Mouse (Mus musculus) heart, adult 2 months (tissue): ENCODE results near the gene Sptssb. TPM values are rescaled to one million over a fixed set of nuclear protein-coding genes. Genes with fewer than 3 reads are reported as not detected.

Source experiments
- DNase-seq, 2 experiments: peaks; one replicate each; pipeline ENCODE4 v3.0.0; 2021
- H3K27ac ChIP-seq: fragments of 200-600 bp; 2 replicates; pipeline ENCODE4 v1.8.1; 2022
- H3K27me3 ChIP-seq: fragments of 200-500 bp; 2 replicates; pipeline ENCODE4 v1.6.1; 2012; ENCODE audit warnings: mild to moderate bottlenecking, low read length, inconsistent platforms, mixed read lengths; ENCODE audit not compliant: control insufficient read depth, insufficient read depth
- H3K36me3 ChIP-seq: fragments of 200-500 bp; 2 replicates; pipeline ENCODE4 v1.6.1; 2012; ENCODE audit warnings: low read length, inconsistent platforms; ENCODE audit not compliant: control insufficient read depth, insufficient read depth
- H3K4me1 ChIP-seq: fragments of 200-500 bp; 2 replicates; pipeline ENCODE4 v1.6.1; 2011; ENCODE audit warnings: low read length; ENCODE audit not compliant: control insufficient read depth, insufficient read depth
- H3K4me3 ChIP-seq: fragments of 200-600 bp; 2 replicates; pipeline ENCODE4 v1.8.1; 2022
- H3K79me2 ChIP-seq: fragments of 200-500 bp; replicated peaks from 2 replicates; pipeline ENCODE4 v1.6.1; 2012; ENCODE audit warnings: mild to moderate bottlenecking, inconsistent platforms, low read length, moderate library complexity, mixed read lengths; ENCODE audit not compliant: control insufficient read depth, insufficient read depth
- H3K9ac ChIP-seq: fragments of 200-500 bp; 2 replicates; pipeline ENCODE4 v1.6.1; 2012; ENCODE audit warnings: low read depth, mild to moderate bottlenecking, control low read depth, inconsistent platforms, low read length, mixed read lengths
- CTCF ChIP-seq: fragments of 200-600 bp; IDR thresholded peaks from 2 replicates; pipeline ENCODE4 v1.8.1; 2022; ENCODE audit warnings: antibody characterized with exemption, mild to moderate bottlenecking, moderate library complexity
- EP300 ChIP-seq: fragments of 200-500 bp; IDR thresholded peaks from 2 replicates; pipeline ENCODE4 v1.6.1; 2011; ENCODE audit warnings: low read depth, low read length, control low read depth; ENCODE audit not compliant: insufficient read depth
- POLR2A ChIP-seq: fragments of 200-500 bp; IDR thresholded peaks from 2 replicates; pipeline ENCODE4 v1.6.1; 2011; ENCODE audit warnings: mild to moderate bottlenecking, low read depth, low read length, control low read depth; ENCODE audit not compliant: insufficient read depth
- WGBS: fragments of 180-500 bp; shearing (Covaris S2); methylation state at CpG from one replicate; pipeline ENCODE4 v1.1.7; 2018; 5-methylcytosine and 5-hydroxymethylcytosine counted together
- intact Hi-C: fragments of 180-260 bp; cut with DNase I; formaldehyde crosslinking; loops from one replicate; pipeline ENCODE4 v1.15.1; 2025
- polyA plus RNA-seq: library from polyadenylated mRNA; depleted of rRNA; stranded (reverse); fragments of >200 nt; gene quantifications from 2 replicates; pipeline ENCODE4 v1.2.3, GENCODE M21; 2012
- total RNA-seq, 2 experiments: library from RNA; stranded (reverse); gene quantifications; 2 replicates each; pipeline ENCODE4 v1.2.3; 2021

The Sptssb gene
- total and polyA plus RNA-seq, 3 experiments: not detected

DNA sequence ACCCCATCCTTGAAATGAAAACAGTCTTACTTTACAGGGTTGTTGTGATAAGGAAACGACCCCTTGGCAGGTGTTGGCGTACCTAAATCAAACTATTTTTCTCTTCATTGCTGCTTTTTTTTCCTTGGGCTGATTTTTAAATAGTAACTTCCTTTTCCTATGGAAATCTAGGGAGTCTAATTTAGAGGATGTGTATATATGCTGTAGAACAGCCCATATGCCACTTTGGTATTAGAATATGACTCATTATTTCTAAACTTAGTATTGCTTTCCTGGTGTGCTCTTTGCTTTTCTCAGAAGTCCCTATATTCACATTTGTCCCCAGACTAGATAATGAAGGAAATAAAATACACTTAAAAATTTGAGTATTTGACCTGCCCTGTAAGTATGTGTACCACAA lies 17.8 kb upstream of the Sptssb start:
- no peak for DNase-seq
- Histone ChIP-seq H3K36me3 (no peaks in the 10 kb centered on the region), H3K4me3 (no peak overlapping the region), H3K4me1 (no peaks in the 10 kb centered on the region), H3K27ac (no peak overlapping the region), H3K9ac (no peak overlapping the region), H3K79me2 (no peaks in the 10 kb centered on the region), H3K27me3 (no peaks in the 10 kb centered on the region)
- no peak for TF ChIP-seq POLR2A
- no peak for TF ChIP-seq CTCF
- no peak for TF ChIP-seq EP300
- intact Hi-C loops: no loop called here
- 56% methylated on average over 2 of the region's 2 CpGs for WGBS

DNA sequence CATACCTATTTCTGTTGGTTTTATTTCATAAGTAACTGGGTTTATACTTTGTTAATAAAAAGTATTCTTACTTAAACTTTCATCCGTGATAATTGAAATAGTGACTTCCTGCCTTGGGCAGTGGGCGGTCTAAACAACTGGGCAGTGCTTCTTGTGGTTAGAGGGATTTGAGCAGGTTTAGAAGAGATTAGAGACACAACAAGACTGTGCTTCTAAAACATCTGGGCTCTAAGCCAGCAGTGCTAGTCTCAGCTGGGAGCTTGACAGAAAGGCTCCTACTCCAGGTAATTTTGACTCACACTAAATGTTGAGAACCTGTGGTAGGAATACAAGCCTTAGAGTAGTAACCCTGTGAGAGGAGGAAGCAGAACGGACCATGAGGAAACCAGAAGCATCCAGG lies 15.0 kb upstream of the Sptssb start:
- DNase-seq: no peak
- 65% methylated on average over 3 of the region's 3 CpGs for WGBS
- no peak overlapping the region for H3K27ac ChIP-seq
- H3K4me1 ChIP-seq: no peaks in the 10 kb centered on the region
- intact Hi-C loops: no loop called here
- H3K79me2 ChIP-seq: no peaks in the 10 kb centered on the region
- no peak overlapping the region for H3K4me3 ChIP-seq
- no peaks in the 10 kb centered on the region for H3K27me3 ChIP-seq
- H3K9ac ChIP-seq: no peak overlapping the region
- no peaks in the 10 kb centered on the region for H3K36me3 ChIP-seq
- TF ChIP-seq POLR2A: no peak
- no peak for TF ChIP-seq CTCF
- TF ChIP-seq EP300: no peak

DNA sequence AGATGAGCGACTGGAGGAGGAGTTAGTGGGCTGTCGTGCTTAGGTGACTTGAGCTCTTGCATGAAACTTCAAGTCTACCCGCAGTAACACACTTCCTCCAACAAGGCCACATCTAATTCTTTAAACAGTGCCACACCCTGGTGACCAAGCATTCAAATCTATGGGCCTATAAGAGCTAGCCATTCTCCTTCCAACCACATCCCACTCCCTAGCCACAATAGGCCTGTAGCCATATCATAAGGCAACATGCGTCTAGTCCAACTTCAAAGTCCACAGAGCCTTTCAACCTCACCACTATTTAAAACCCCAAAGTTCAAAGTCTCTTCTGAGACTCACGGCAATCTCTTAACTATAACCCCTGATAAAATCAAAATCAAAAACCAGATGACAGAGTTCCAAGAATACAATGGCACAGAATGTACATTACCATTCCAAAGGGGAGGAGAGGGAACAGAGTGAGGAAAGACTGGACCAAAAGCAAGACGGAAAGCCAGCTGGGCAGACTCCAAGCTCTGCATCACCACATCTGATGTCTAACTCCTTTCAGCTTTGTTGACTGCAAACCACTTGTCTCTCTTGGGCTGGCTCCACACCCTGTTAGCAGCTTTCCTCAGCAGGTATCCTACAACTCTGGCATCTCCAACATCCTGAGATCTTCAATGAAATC lies 13.1 kb upstream of the Sptssb start:
- TF ChIP-seq EP300 (no peak), CTCF (no peak), POLR2A (no peak)
- Histone ChIP-seq H3K27ac (no peak overlapping the region), H3K79me2 (no peaks in the 10 kb centered on the region), H3K4me3 (no peak overlapping the region), H3K36me3 (no peaks in the 10 kb centered on the region), H3K9ac (no peak overlapping the region), H3K4me1 (no peaks in the 10 kb centered on the region), H3K27me3 (no peaks in the 10 kb centered on the region)
- 68% methylated on average over 6 of the region's 6 CpGs for WGBS
- no peak for DNase-seq
- intact Hi-C loops: no loop called here

DNA sequence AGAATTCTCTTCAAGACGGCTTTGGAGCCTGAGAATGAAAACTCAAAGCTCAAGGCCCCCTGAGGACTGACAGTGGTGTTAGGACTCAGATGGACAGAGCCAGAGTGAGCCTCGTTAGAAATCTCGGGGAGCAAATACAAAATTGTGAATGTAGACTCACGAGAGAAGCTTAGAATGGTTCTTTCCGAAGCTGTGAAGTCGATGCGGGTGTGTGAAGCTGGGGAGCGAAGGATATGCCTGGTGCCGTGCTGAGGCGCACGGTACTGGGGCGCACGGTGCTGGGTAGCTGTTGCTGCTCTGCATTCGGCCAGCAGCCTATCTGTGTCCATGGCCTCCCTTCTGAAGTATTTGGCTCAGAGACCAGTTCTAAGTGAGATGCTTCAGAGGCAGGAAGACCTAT lies 11.4 kb upstream of the Sptssb start:
- no peaks in the 10 kb centered on the region for H3K4me1 ChIP-seq
- H3K27ac ChIP-seq: no peak overlapping the region
- DNase-seq: no peak
- no peak for TF ChIP-seq EP300
- no peak for TF ChIP-seq CTCF
- no peak for TF ChIP-seq POLR2A
- no peaks in the 10 kb centered on the region for H3K79me2 ChIP-seq
- no peak overlapping the region for H3K9ac ChIP-seq
- WGBS: 83% methylated on average over 14 of the region's 14 CpGs
- intact Hi-C loops: no loop called here
- H3K4me3 ChIP-seq: no peak overlapping the region
- no peaks in the 10 kb centered on the region for H3K27me3 ChIP-seq
- no peaks in the 10 kb centered on the region for H3K36me3 ChIP-seq

DNA sequence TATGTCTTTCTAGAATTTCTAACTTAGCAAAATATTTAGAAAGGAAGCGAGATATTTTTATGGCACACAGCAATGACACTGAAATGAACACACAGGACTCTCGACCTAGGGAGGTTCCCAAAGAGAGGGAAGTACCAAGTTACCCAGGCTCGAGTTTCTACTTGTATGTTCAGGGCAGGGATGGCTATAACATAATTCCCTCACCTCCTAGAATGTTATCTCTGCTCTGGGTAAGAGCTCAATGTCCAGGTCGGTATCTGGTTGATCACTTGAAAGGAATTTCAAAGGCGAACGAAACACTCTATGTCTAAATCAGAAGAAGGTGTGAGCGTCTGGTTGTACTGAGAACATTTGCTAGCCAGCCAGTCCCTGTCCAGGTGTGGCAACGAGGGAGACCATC lies 10.0 kb upstream of the Sptssb start:
- Histone ChIP-seq H3K27ac (no peak overlapping the region), H3K4me1 (no peaks in the 10 kb centered on the region), H3K9ac (no peak overlapping the region), H3K4me3 (no peak overlapping the region), H3K27me3 (no peaks in the 10 kb centered on the region), H3K79me2 (no peaks in the 10 kb centered on the region), H3K36me3 (no peaks in the 10 kb centered on the region)
- DNase-seq: no peak
- intact Hi-C loops: no loop called here
- 69% methylated on average over 8 of the region's 8 CpGs for WGBS
- no peak for TF ChIP-seq POLR2A
- no peak for TF ChIP-seq EP300
- TF ChIP-seq CTCF: no peak

DNA sequence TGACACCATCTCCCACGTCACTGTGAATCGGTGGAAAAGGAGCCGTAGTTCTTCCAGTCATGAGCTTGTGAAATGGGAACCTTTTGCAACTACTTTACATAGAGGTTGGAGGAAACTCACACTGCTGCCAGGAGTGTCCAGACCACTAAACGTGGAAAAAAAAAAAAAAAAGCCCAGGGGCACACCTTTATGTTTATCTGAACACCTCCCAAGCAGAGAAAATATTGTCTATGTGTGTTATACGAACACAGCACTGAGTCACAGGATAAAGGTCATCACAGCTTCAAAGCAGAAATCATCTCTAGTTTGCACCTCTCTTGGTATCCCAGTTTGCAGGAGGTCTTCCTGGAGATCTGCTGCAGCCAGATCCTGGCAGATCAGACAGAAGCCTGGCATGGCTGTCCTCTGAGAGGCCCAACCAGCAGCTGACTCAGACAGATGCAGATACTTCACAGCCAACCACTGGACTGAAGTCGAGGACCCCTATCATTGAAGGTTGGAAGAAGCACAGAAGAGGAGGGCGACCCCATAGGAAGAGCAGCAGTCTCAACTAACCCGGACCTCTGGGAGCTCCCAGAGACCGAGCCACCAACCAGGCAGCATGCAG lies 2.2 kb upstream of the Sptssb start:
- Histone ChIP-seq H3K9ac (no peak overlapping the region), H3K4me3 (no peak overlapping the region), H3K79me2 (no peaks in the 10 kb centered on the region), H3K4me1 (no peaks in the 10 kb centered on the region), H3K27ac (no peak overlapping the region), H3K36me3 (no peaks in the 10 kb centered on the region), H3K27me3 (no peaks in the 10 kb centered on the region; the same call in 1 of the 2 replicates)
- TF ChIP-seq EP300 (no peak), POLR2A (no peak), CTCF (no peak)
- WGBS: 44% methylated on average over 9 of the region's 9 CpGs
- DNase-seq: no peak
- intact Hi-C loops: no loop called here
